Mouse (Mus musculus) heart, adult 11 months (tissue): Measurements from ENCODE around the gene Tmem234.

ENCODE experiments used
- DNase-seq: peaks from one replicate; pipeline ENCODE4 v3.0.0; 2022

Gene Tmem234

GRCm38 (mm10) chr4:129672878-129673449, 72.5 kb downstream of the Tmem234 start:
- DNase-seq, result no peak
